Mouse (Mus musculus): ENCODE measurements around the gene Sfr1.

Gene Sfr1

GRCm38 (mm10) chr19:47731071-47731881, at the start of gene Sfr1:
Sfr1 (plus strand) TSS chr19:47731682.
- peak; percentile 99 for DNase-seq (ENCODE audit: extremely low spot score, low spot score)

GRCm38 (mm10) chr19:47689592-47689991, 41.9 kb upstream of the Sfr1 start:
- DNase-seq (ENCODE audit: extremely low spot score, low spot score), result no peak

- no peak for DNase-seq (ENCODE audit: extremely low spot score, low spot score)
These were observed 39.5 kb upstream of the Sfr1 start, which contains the start of gene Col17a1 for GRCm38 (mm10) chr19:47691994-47692393. Col17a1 (minus strand) TSS chr19:47692094.

- DNase-seq (ENCODE audit: extremely low spot score, low spot score), result no peak
These were observed 35.8 kb upstream of the Sfr1 start for GRCm38 (mm10) chr19:47695725-47696124.

- DNase-seq (ENCODE audit: extremely low spot score, low spot score), result no peak
These were observed 35.1 kb upstream of the Sfr1 start for GRCm38 (mm10) chr19:47696411-47696810.

- no peak for DNase-seq (ENCODE audit: extremely low spot score, low spot score)
These were observed 34.4 kb upstream of the Sfr1 start for GRCm38 (mm10) chr19:47697067-47697466.

- DNase-seq (ENCODE audit: extremely low spot score, low spot score), result no peak
These were observed 33.2 kb upstream of the Sfr1 start for GRCm38 (mm10) chr19:47698266-47698665.

GRCm38 (mm10) chr19:47699743-47700142, 31.7 kb upstream of the Sfr1 start:
- no peak for DNase-seq (ENCODE audit: extremely low spot score, low spot score)

- DNase-seq (ENCODE audit: extremely low spot score, low spot score), result no peak
These were observed 31.0 kb upstream of the Sfr1 start for GRCm38 (mm10) chr19:47700509-47700908.

- no peak for DNase-seq (ENCODE audit: extremely low spot score, low spot score)
These were observed 26.3 kb upstream of the Sfr1 start for GRCm38 (mm10) chr19:47705080-47705771.

- no peak for DNase-seq (ENCODE audit: extremely low spot score, low spot score)
These were observed 25.6 kb upstream of the Sfr1 start for GRCm38 (mm10) chr19:47705772-47706309.

GRCm38 (mm10) chr19:47710376-47710775, 21.1 kb upstream of the Sfr1 start:
- no peak for DNase-seq (ENCODE audit: extremely low spot score, low spot score)

GRCm38 (mm10) chr19:47713457-47713856, 18.0 kb upstream of the Sfr1 start:
- DNase-seq (ENCODE audit: extremely low spot score, low spot score), result no peak

- no peak for DNase-seq (ENCODE audit: extremely low spot score, low spot score)
These were observed 15.3 kb upstream of the Sfr1 start for GRCm38 (mm10) chr19:47716144-47716543.

GRCm38 (mm10) chr19:47719147-47719546, 12.3 kb upstream of the Sfr1 start:
- DNase-seq (ENCODE audit: extremely low spot score, low spot score), result no peak

GRCm38 (mm10) chr19:47722471-47722870, 9.0 kb upstream of the Sfr1 start:
- DNase-seq (ENCODE audit: extremely low spot score, low spot score), result no peak

- DNase-seq (ENCODE audit: extremely low spot score, low spot score), result no peak
These were observed 6.6 kb upstream of the Sfr1 start for GRCm38 (mm10) chr19:47724903-47725302.

- no peak for DNase-seq (ENCODE audit: extremely low spot score, low spot score)
These were observed 5.8 kb upstream of the Sfr1 start for GRCm38 (mm10) chr19:47725643-47726140.

- peak; percentile 81 for DNase-seq (ENCODE audit: extremely low spot score, low spot score)
These were observed 801 bp upstream of the Sfr1 start for GRCm38 (mm10) chr19:47730691-47731070.

- DNase-seq (ENCODE audit: extremely low spot score, low spot score), result no peak
These were observed 449 bp downstream of the Sfr1 start for GRCm38 (mm10) chr19:47731931-47732330.

GRCm38 (mm10) chr19:47747072-47747471, 15.6 kb downstream of the Sfr1 start:
- no peak for DNase-seq (ENCODE audit: extremely low spot score, low spot score)

GRCm38 (mm10) chr19:47748950-47749349, 17.5 kb downstream of the Sfr1 start:
- DNase-seq (ENCODE audit: extremely low spot score, low spot score), result no peak
